ENCODE assay signal across 8 mouse cellular contexts in genomic region chr7:110061752-110062273, GRCm38 (mm10). TPM values are rescaled to one million over a fixed set of nuclear protein-coding genes. Genes with fewer than 3 reads are reported as not detected.
DNase-seq lines count a peak whose midpoint lies in the region; ATAC-seq and TF ChIP-seq lines count a peak whose summit lies in the region.

No protein-coding gene starts in this region.

- DNase-seq in A20 (ENCODE audit: low read depth, low spot score) = peak; percentile 92
- DNase-seq in embryonic facial prominence, embryonic 14.5 days (ENCODE audit: low spot score) = peak; percentile 93
- DNase-seq in heart, adult 8-10 months (ENCODE audit: low spot score) = peak; percentile 88
- peak; percentile 94 for DNase-seq in kidney, adult 9 months
- DNase-seq in limb, embryonic 14.5 days (ENCODE audit: low spot score) = no peak
- DNase-seq in spleen, postnatal 10 days (ENCODE audit: low spot score in 2 of 2) = peak; percentile 85 to 86

- H3K27me3 ChIP-seq in embryonic facial prominence, embryonic 14.5 days (replicated peaks; ENCODE audit: control insufficient read depth, insufficient read depth, low read length) = no peaks in the 10 kb centered on the region
- H3K27me3 ChIP-seq in limb, embryonic 14.5 days (ENCODE audit: control insufficient read depth, insufficient read depth, low read length) = no peaks in the 10 kb centered on the region
- no peaks in the 10 kb centered on the region for H3K27me3 ChIP-seq in midbrain, embryonic 15.5 days (replicated peaks)

- H3K4me1 ChIP-seq in bone marrow, adult 2 months (ENCODE audit: control insufficient read depth, insufficient read depth, low read length) = no peaks in the 10 kb centered on the region
- H3K4me1 ChIP-seq in embryonic facial prominence, embryonic 14.5 days (ENCODE audit: control insufficient read depth, insufficient read depth, low read length) = peaks cover 11% of the 10 kb centered on the region; the same call in 1 of the 2 replicates
- H3K4me1 ChIP-seq in limb, embryonic 14.5 days (ENCODE audit: control insufficient read depth, insufficient read depth, low read length) = peaks cover 14% of the 10 kb centered on the region
- peaks cover 17% of the 10 kb centered on the region for H3K4me1 ChIP-seq in midbrain, embryonic 15.5 days

- no peaks in the 10 kb centered on the region for H3K9me3 ChIP-seq in embryonic facial prominence, embryonic 14.5 days (ENCODE audit: control insufficient read depth, low read length)
- no peaks in the 10 kb centered on the region for H3K9me3 ChIP-seq in limb, embryonic 14.5 days (ENCODE audit: control insufficient read depth, low read length)
- no peaks in the 10 kb centered on the region for H3K9me3 ChIP-seq in midbrain, embryonic 15.5 days

- peak overlapping the region; percentile 96 for H3K9ac ChIP-seq in embryonic facial prominence, embryonic 14.5 days (ENCODE audit: low read depth, low read length)
- H3K9ac ChIP-seq in limb, embryonic 14.5 days (ENCODE audit: low read depth, low read length, severe bottlenecking) = peak overlapping the region; percentile 85
- peak overlapping the region; percentile 95 for H3K9ac ChIP-seq in midbrain, embryonic 15.5 days

- peak overlapping the region; percentile 61 for H3K4me3 ChIP-seq in bone marrow, adult 2 months (replicated peaks; ENCODE audit: control insufficient read depth, low read depth, low read length)
- peak overlapping the region; percentile 61 for H3K4me3 ChIP-seq in embryonic facial prominence, embryonic 14.5 days (ENCODE audit: low read depth, low read length)
- H3K4me3 ChIP-seq in limb, embryonic 14.5 days (replicated peaks; ENCODE audit: low read length) = peak overlapping the region; percentile 63
- H3K4me3 ChIP-seq in midbrain, embryonic 15.5 days = peak overlapping the region; percentile 74

- under 1% methylated on average over 48 of the region's 48 CpGs for WGBS in bone marrow, adult 2 months
- 0% methylated on average over 35 of the region's 48 CpGs for WGBS in embryonic facial prominence, embryonic 14.5 days
- WGBS in limb, embryonic 14.5 days = 3% methylated on average over 47 of the region's 48 CpGs
- WGBS in midbrain, embryonic 15.5 days = under 1% methylated on average over 44 of the region's 48 CpGs

- TF ChIP-seq POLR2A in bone marrow, adult 2 months (IDR thresholded peaks at IDR 0.05; ENCODE audit: borderline replicate concordance, control insufficient read depth, low read depth, low read length) = peak; percentile 70; the same call in 1 of the 2 replicates
- TF ChIP-seq POLR2A in limb, embryonic 14.5 days (IDR thresholded peaks at IDR 0.05; ENCODE audit: borderline replicate concordance, extremely low read depth, insufficient read depth, insufficient read length) = peak; percentile 91; the same call in 1 of the 2 replicates

- peak overlapping the region; percentile 96 for H3K27ac ChIP-seq in bone marrow, adult 2 months (ENCODE audit: control insufficient read depth, insufficient read depth, low read depth, low read length, poor library complexity)
- peak overlapping the region; percentile 100 for H3K27ac ChIP-seq in embryonic facial prominence, embryonic 14.5 days (replicated peaks; ENCODE audit: low read depth, low read length)
- H3K27ac ChIP-seq in limb, embryonic 14.5 days (replicated peaks; ENCODE audit: low read depth, low read length) = peak overlapping the region; percentile 100
- peak overlapping the region; percentile 99 for H3K27ac ChIP-seq in midbrain, embryonic 15.5 days

- peak overlapping the region; percentile 73 for H3K4me2 ChIP-seq in embryonic facial prominence, embryonic 14.5 days (ENCODE audit: low read depth, low read length)
- H3K4me2 ChIP-seq in limb, embryonic 14.5 days (replicated peaks; ENCODE audit: low read depth, low read length, severe bottlenecking) = peak overlapping the region; percentile 42
- peak overlapping the region; percentile 55 for H3K4me2 ChIP-seq in midbrain, embryonic 15.5 days

- peak; percentile 65 for ATAC-seq in embryonic facial prominence, embryonic 14.5 days (ENCODE audit: low read depth)
- peak; percentile 58 for ATAC-seq in limb, embryonic 14.5 days (ENCODE audit: low FRiP score, low read depth)
- no peak for ATAC-seq in midbrain, embryonic 15.5 days (replicated peaks)

- TF ChIP-seq CTCF in bone marrow, adult 2 months (IDR thresholded peaks at IDR 0.05; ENCODE audit: control insufficient read depth, insufficient read depth, low read length) = no peak

- H3K36me3 ChIP-seq in embryonic facial prominence, embryonic 14.5 days (ENCODE audit: control insufficient read depth, insufficient read depth, low read length) = peaks cover 16% of the 10 kb centered on the region
- H3K36me3 ChIP-seq in limb, embryonic 14.5 days (ENCODE audit: control insufficient read depth, insufficient read depth, low read length) = peaks cover 9% of the 10 kb centered on the region
- peaks cover 6% of the 10 kb centered on the region; the same call in 1 of the 2 replicates for H3K36me3 ChIP-seq in midbrain, embryonic 15.5 days (replicated peaks)

RNA-seq across cellular contexts. Expression of gene Zfp143, which starts 0.8 kb away (rescaled TPM):
- polyA plus RNA-seq in bone marrow, adult 2 months (2011; ENCODE audit: insufficient read depth, insufficient read length, low replicate concordance, missing spikeins) = 9.2 and 11.1 TPM in 2 replicates
- polyA plus RNA-seq in embryonic facial prominence, embryonic 14.5 days (2014; fragmentation: Nextera tagmentation; extraction: Ambion mirVana) = 15.7 and 16.3 TPM in 2 replicates
- total RNA-seq in heart, adult 8-10 months (2022) = 10 to 100 TPM in 1 of 4 experiments, 1 to 10 TPM in 3; 8.0 to 11.8 (median 8.8) TPM
- 18.0 and 20.5 TPM in 2 replicates for polyA plus RNA-seq in limb, embryonic 14.5 days (2012; rRNA removed)
- polyA plus RNA-seq in limb, embryonic 14.5 days (2014; fragmentation: Nextera tagmentation; extraction: Ambion mirVana) = 14.1 and 17.4 TPM in 2 replicates
- 16.2 and 16.7 TPM in 2 replicates for polyA plus RNA-seq in midbrain, embryonic 15.5 days (2015; fragmentation: Nextera tagmentation; extraction: Ambion mirVana)

RNA-seq across cellular contexts. Expression of gene Ipo7, which starts 43.7 kb away (rescaled TPM):
- 49.4 and 54.4 TPM in 2 replicates for polyA plus RNA-seq in bone marrow, adult 2 months (2011; ENCODE audit: insufficient read depth, insufficient read length, low replicate concordance, missing spikeins)
- polyA plus RNA-seq in embryonic facial prominence, embryonic 14.5 days (2014; fragmentation: Nextera tagmentation; extraction: Ambion mirVana) = 20.7 and 22.9 TPM in 2 replicates
- 10 to 100 TPM; 88.7 to 97.8 (median 95.2) TPM for total RNA-seq in heart, adult 8-10 months (2022)
- polyA plus RNA-seq in limb, embryonic 14.5 days (2012; rRNA removed) = 40.2 and 49.2 TPM in 2 replicates
- 17.4 and 18.1 TPM in 2 replicates for polyA plus RNA-seq in limb, embryonic 14.5 days (2014; fragmentation: Nextera tagmentation; extraction: Ambion mirVana)
- polyA plus RNA-seq in midbrain, embryonic 15.5 days (2015; fragmentation: Nextera tagmentation; extraction: Ambion mirVana) = 40.3 and 43.1 TPM in 2 replicates
